ENCODE assay signal across 46 mouse cellular contexts in genomic region chr7:46931370-46931769, GRCm38 (mm10). TPM values are rescaled to one million over a fixed set of nuclear protein-coding genes. Genes with fewer than 3 reads are reported as not detected.
"Had no signal": no experiment of that assay in that cellular context is flagged by ENCODE, and none has a peak within 500 bp of the region (broad histone marks: within the 10 kb centered on the region; RNA-seq: fewer than 3 reads in every experiment).

No protein-coding gene starts in this region.

- DNase-seq: left cerebral cortex, postnatal 4 days; liver; liver, embryonic 13.5 days; liver, postnatal 0 days; lung, adult 18-20 months; lung, adult 2 months; lung, embryonic 14.5 days; lung, postnatal 10 days; lung, postnatal 14 days; lung, postnatal 36 days; lung, postnatal 4 days; midbrain, embryonic 14.5 days had no signal

- ATAC-seq: liver, embryonic 12.5 days; liver, postnatal 0 days; lung, postnatal 0 days; midbrain, embryonic 13.5 days; midbrain, embryonic 15.5 days; midbrain, embryonic 16.5 days had no signal

- H3K27ac ChIP-seq: limb, embryonic 10.5 days; limb, embryonic 12.5 days; limb, embryonic 13.5 days; limb, embryonic 15.5 days; liver, embryonic 12.5 days; liver, embryonic 13.5 days; liver, embryonic 14.5 days; liver, embryonic 15.5 days; lung, embryonic 15.5 days; macrophage; midbrain, embryonic 10.5 days; midbrain, embryonic 12.5 days; midbrain, embryonic 13.5 days; midbrain, embryonic 15.5 days; neural tube, embryonic 12.5 days had no signal

- H3K9me3 ChIP-seq: limb, embryonic 10.5 days; limb, embryonic 12.5 days; limb, embryonic 13.5 days; limb, embryonic 15.5 days; liver, embryonic 12.5 days; liver, embryonic 13.5 days; liver, embryonic 15.5 days; lung, embryonic 15.5 days; megakaryocyte, embryonic 14.5 days; midbrain, embryonic 10.5 days; midbrain, embryonic 12.5 days; midbrain, embryonic 13.5 days; midbrain, embryonic 15.5 days; neural tube, embryonic 12.5 days had no signal

- H3K4me1 ChIP-seq: limb, embryonic 10.5 days; limb, embryonic 12.5 days; limb, embryonic 13.5 days; limb, embryonic 15.5 days; liver, embryonic 12.5 days; liver, embryonic 13.5 days; liver, embryonic 15.5 days; lung, embryonic 15.5 days; midbrain, embryonic 10.5 days; midbrain, embryonic 12.5 days; midbrain, embryonic 13.5 days; midbrain, embryonic 15.5 days; neural tube, embryonic 12.5 days had no signal

- H3K27me3 ChIP-seq: limb, embryonic 12.5 days; limb, embryonic 13.5 days; limb, embryonic 15.5 days; liver, embryonic 12.5 days; liver, embryonic 13.5 days; liver, embryonic 15.5 days; lung, embryonic 15.5 days; megakaryocyte, embryonic 14.5 days; midbrain, embryonic 12.5 days; midbrain, embryonic 13.5 days; midbrain, embryonic 15.5 days; neural tube, embryonic 12.5 days had no signal

- H3K9ac ChIP-seq: limb, embryonic 12.5 days; limb, embryonic 13.5 days; limb, embryonic 15.5 days; liver, embryonic 12.5 days; liver, embryonic 13.5 days; liver, embryonic 14.5 days; liver, embryonic 15.5 days; liver, postnatal 0 days; lung, embryonic 14.5 days; lung, embryonic 15.5 days; midbrain, embryonic 12.5 days; midbrain, embryonic 13.5 days; midbrain, embryonic 15.5 days; neural tube, embryonic 12.5 days had no signal

- H3K4me2 ChIP-seq: limb, embryonic 12.5 days; limb, embryonic 13.5 days; limb, embryonic 15.5 days; liver, embryonic 11.5 days; liver, embryonic 12.5 days; liver, embryonic 13.5 days; liver, embryonic 15.5 days; lung, embryonic 14.5 days; lung, embryonic 15.5 days; midbrain, embryonic 11.5 days; midbrain, embryonic 12.5 days; midbrain, embryonic 13.5 days; midbrain, embryonic 15.5 days; neural tube, embryonic 12.5 days had no signal

- H3K4me3 ChIP-seq: limb, embryonic 10.5 days; limb, embryonic 12.5 days; limb, embryonic 13.5 days; limb, embryonic 15.5 days; liver, embryonic 12.5 days; liver, embryonic 13.5 days; liver, embryonic 15.5 days; lung, embryonic 15.5 days; megakaryocyte, embryonic 14.5 days; midbrain, embryonic 10.5 days; midbrain, embryonic 12.5 days; midbrain, embryonic 13.5 days; midbrain, embryonic 15.5 days; myocyte; neural tube, embryonic 12.5 days had no signal

RNA-seq across cellular contexts. Expression of gene Gm9999, which starts 52.0 kb away (rescaled TPM):
- total RNA-seq: left cerebral cortex, postnatal 10 days; left cerebral cortex, postnatal 14 days; left cerebral cortex, postnatal 25 days; left cerebral cortex, postnatal 36 days; left cerebral cortex, postnatal 4 days; liver, adult 2 months; megakaryocyte progenitor cell, adult 5-6 weeks; megakaryocyte-erythroid progenitor cell, adult 5-6 weeks; midbrain, postnatal 0 days; monocyte, adult 5-6 weeks had no signal
- polyA plus RNA-seq: limb, embryonic 10.5 days; limb, embryonic 11.5 days; limb, embryonic 12.5 days; limb, embryonic 13.5 days; limb, embryonic 14.5 days; limb, embryonic 15.5 days; liver, adult 2 months; liver, embryonic 11.5 days; liver, embryonic 12.5 days; liver, embryonic 13.5 days; liver, embryonic 14.5 days; liver, embryonic 15.5 days; liver, embryonic 16.5 days; liver, postnatal 0 days; lung, adult 2 months; lung, embryonic 14.5 days; lung, embryonic 15.5 days; lung, embryonic 16.5 days; lung, postnatal 0 days; macrophage; midbrain, embryonic 10.5 days; midbrain, embryonic 11.5 days; midbrain, embryonic 12.5 days; midbrain, embryonic 13.5 days; midbrain, embryonic 14.5 days; midbrain, embryonic 15.5 days; midbrain, embryonic 16.5 days; midbrain, postnatal 0 days; myocyte; neural tube, embryonic 11.5 days; neural tube, embryonic 12.5 days had no signal
